Comparison of ENCODE assay signal across 9 mouse cellular contexts in genomic region chr12:76596292-76597023, GRCm38 (mm10).
DNase-seq lines count a peak whose midpoint lies in the region; ATAC-seq and TF ChIP-seq lines count a peak whose summit lies in the region.
"Had no signal": no experiment of that assay in that cellular context is flagged by ENCODE, and none has a peak within 500 bp of the region (broad histone marks: within the 10 kb centered on the region; RNA-seq: fewer than 3 reads in every experiment).

No protein-coding gene starts in this region.

- H3K4me3 ChIP-seq in E14TG2a.4 (replicated peaks; ENCODE audit: low read length) = no peak overlapping the region
- H3K4me3 ChIP-seq in embryonic fibroblast, embryonic 13.5 days (ENCODE audit: insufficient read depth, low read length) = no peak overlapping the region
- no peak overlapping the region for H3K4me3 ChIP-seq in heart, postnatal 0 days (ENCODE audit: low read depth, low read length)
- H3K4me3 ChIP-seq in lung, embryonic 16.5 days (ENCODE audit: low read length) = no peak overlapping the region
- H3K4me3 ChIP-seq: limb, embryonic 12.5 days had no signal

- TF ChIP-seq EP300 in heart, postnatal 0 days (IDR thresholded peaks at IDR 0.05; ENCODE audit: low read depth) = no peak

- ATAC-seq in heart, postnatal 0 days (ENCODE audit: insufficient read depth, low read depth) = 0 out of 2 replicates have a peak, but pooled peaks have one; percentile 6
- 0 out of 2 replicates have a peak, but pooled peaks have one; percentile 10 for ATAC-seq in lung, embryonic 16.5 days (ENCODE audit: low read depth)

- TF ChIP-seq CTCF in E14TG2a.4 (conservative IDR thresholded peaks at IDR 0.05; ENCODE audit: low read length) = peak; percentile 69
- TF ChIP-seq CTCF in embryonic fibroblast, embryonic 13.5 days (IDR thresholded peaks at IDR 0.05; ENCODE audit: borderline replicate concordance, insufficient read depth, low read length) = peak; percentile 92
- TF ChIP-seq CTCF in heart, postnatal 0 days (IDR thresholded peaks at IDR 0.05; ENCODE audit: low read depth) = peak; percentile 89

- no peak overlapping the region for H3K27ac ChIP-seq in embryonic fibroblast, embryonic 13.5 days (ENCODE audit: insufficient read depth, low read length)
- no peak overlapping the region for H3K27ac ChIP-seq in heart, postnatal 0 days (ENCODE audit: low read depth)
- no peak overlapping the region for H3K27ac ChIP-seq in lung, embryonic 16.5 days (ENCODE audit: low read length)
- H3K27ac ChIP-seq: limb, embryonic 12.5 days had no signal

- no peak for TF ChIP-seq POLR2A in embryonic fibroblast, embryonic 13.5 days (IDR thresholded peaks at IDR 0.05; ENCODE audit: low read depth, low read length)

- peak; percentile 71 to 81 for DNase-seq in adrenal gland, postnatal 36 days
- DNase-seq in heart, postnatal 0 days (ENCODE audit: low spot score) = peak; percentile 60
- DNase-seq in layer of hippocampus, adult 11-12 months (ENCODE audit: low spot score) = peak; percentile 80
- DNase-seq in ovary, postnatal 36 days (ENCODE audit: low spot score) = peak; percentile 68
- peak; percentile 81 for DNase-seq in urinary bladder, postnatal 14 days (ENCODE audit: low spot score)

- H3K4me2 ChIP-seq in heart, postnatal 0 days (ENCODE audit: low read depth, low read length) = no peak overlapping the region
- no peak overlapping the region for H3K4me2 ChIP-seq in lung, embryonic 16.5 days (ENCODE audit: low read depth, low read length)
- H3K4me2 ChIP-seq: limb, embryonic 12.5 days had no signal

- H3K9me3 ChIP-seq in E14TG2a.4 (ENCODE audit: low read length) = no peaks in the 10 kb centered on the region
- no peaks in the 10 kb centered on the region for H3K9me3 ChIP-seq in heart, postnatal 0 days (replicated peaks; ENCODE audit: control insufficient read depth, low read length)
- no peaks in the 10 kb centered on the region for H3K9me3 ChIP-seq in lung, embryonic 16.5 days (ENCODE audit: control insufficient read depth, low read length)
- H3K9me3 ChIP-seq: limb, embryonic 12.5 days had no signal

- H3K4me1 ChIP-seq in E14TG2a.4 (replicated peaks; ENCODE audit: low read depth, low read length) = peaks cover 59% of the 10 kb centered on the region
- H3K4me1 ChIP-seq in embryonic fibroblast, embryonic 13.5 days (ENCODE audit: control insufficient read depth, insufficient read depth, low read length) = peaks cover 13% of the 10 kb centered on the region
- H3K4me1 ChIP-seq in heart, postnatal 0 days (ENCODE audit: control insufficient read depth, insufficient read depth) = no peaks in the 10 kb centered on the region
- peaks cover 22% of the 10 kb centered on the region for H3K4me1 ChIP-seq in lung, embryonic 16.5 days (replicated peaks; ENCODE audit: control insufficient read depth, insufficient read depth, low read length)

- no peaks in the 10 kb centered on the region for H3K36me3 ChIP-seq in E14TG2a.4 (ENCODE audit: insufficient read depth, low read length)
- H3K36me3 ChIP-seq in heart, postnatal 0 days (replicated peaks; ENCODE audit: control insufficient read depth, insufficient read depth, low read length) = peaks cover 23% of the 10 kb centered on the region; the same call in 1 of the 2 replicates
- no peaks in the 10 kb centered on the region for H3K36me3 ChIP-seq in lung, embryonic 16.5 days (ENCODE audit: control insufficient read depth, insufficient read depth, low read length)
- H3K36me3 ChIP-seq: limb, embryonic 12.5 days had no signal

- H3K9ac ChIP-seq in heart, postnatal 0 days (replicated peaks; ENCODE audit: low read depth, low read length) = no peak overlapping the region
- H3K9ac ChIP-seq in lung, embryonic 16.5 days (ENCODE audit: low read length) = no peak overlapping the region
- H3K9ac ChIP-seq: limb, embryonic 12.5 days had no signal

- WGBS in heart, postnatal 0 days = 51% methylated on average over 15 of the region's 15 CpGs
- 49% methylated on average over 15 of the region's 15 CpGs for WGBS in lung, embryonic 16.5 days

- H3K27me3 ChIP-seq in E14TG2a.4 (ENCODE audit: insufficient read depth, low read length) = peaks cover 26% of the 10 kb centered on the region
- no peaks in the 10 kb centered on the region for H3K27me3 ChIP-seq in heart, postnatal 0 days (ENCODE audit: control insufficient read depth, insufficient read depth, low read length)
- H3K27me3 ChIP-seq in lung, embryonic 16.5 days (ENCODE audit: control insufficient read depth, insufficient read depth, low read depth, low read length) = no peaks in the 10 kb centered on the region
